Mouse (Mus musculus): ENCODE measurements around the gene Slc38a1.

Gene Slc38a1

DNA sequence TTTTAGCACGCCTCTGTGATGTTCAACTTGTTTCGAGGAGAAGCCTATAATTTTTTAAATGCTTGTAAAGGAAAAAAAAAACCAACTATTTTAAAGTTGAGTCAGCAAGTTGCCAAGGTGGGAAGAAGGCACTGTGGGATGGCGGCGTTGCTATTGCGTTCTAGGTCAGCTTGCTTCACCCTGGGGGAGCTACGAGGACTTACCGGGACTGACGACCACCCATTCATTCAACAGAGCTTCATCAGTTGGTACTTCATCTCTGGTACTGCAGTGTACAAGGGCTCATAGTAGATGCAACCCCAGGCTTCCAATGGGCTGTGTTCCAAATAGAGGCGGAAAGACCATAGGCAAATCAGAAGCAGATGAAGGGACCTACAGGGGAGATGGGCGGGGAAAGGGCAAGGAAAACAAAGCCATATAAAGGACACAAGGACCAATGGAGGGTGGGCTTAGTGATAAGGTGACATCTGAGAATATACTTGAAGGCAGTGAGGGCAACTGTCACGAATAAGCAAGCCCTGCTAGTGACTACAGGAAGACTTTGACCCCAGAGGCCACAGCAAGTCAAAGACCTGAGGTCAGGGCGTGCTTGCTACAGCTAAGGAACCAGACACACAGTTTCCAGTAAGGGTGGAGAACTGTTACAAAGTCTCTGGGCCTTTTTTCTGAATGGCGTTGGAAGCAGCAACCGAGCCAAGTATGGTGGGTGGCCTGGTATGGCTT is 82.0 kb downstream of the Slc38a1 start:
- TF ChIP-seq GATA4 (IDR thresholded peaks at IDR 0.05; ENCODE audit: insufficient replicate concordance, low read length): no peak

DNA sequence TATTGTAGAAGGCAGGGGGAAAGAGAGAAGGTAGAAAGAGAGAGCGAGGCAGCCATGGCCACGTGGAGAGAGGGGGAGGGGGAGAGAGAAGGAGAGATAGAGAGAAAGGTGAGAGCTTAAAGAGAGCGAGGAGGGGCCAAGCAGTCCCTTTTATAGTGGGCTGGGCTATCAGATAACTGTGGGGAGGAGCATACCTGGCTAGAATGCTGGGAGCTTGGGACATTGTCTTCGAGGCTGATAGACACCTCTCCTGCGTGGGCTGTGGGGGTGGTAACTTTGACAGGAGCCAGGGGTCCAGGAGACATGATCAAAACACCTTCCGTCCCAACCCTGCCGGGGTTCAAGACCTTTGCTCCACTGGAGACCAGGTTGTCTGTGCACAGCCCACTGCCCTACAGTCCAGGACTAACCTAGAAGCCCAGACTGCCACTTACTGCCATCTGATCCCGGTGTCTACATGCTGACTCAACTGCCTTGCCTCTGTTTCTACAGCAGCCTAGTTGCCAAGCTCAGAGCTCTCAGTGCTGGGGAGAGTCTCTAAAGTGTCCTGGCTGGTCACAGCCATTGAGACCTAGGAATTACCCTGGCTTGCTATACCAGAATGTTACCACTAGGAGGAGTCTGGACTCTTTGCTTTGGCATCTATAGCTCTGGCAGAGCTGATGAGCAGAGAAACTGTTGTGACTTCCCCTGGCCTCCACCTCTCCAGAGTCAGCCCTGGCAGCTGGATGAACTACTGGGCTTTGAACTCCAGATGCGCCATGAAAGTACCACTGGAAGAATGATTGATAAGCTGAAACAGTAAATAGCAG is 90.9 kb downstream of the Slc38a1 start:
- no peak for TF ChIP-seq GATA4 (IDR thresholded peaks at IDR 0.05; ENCODE audit: insufficient replicate concordance, low read length)

DNA sequence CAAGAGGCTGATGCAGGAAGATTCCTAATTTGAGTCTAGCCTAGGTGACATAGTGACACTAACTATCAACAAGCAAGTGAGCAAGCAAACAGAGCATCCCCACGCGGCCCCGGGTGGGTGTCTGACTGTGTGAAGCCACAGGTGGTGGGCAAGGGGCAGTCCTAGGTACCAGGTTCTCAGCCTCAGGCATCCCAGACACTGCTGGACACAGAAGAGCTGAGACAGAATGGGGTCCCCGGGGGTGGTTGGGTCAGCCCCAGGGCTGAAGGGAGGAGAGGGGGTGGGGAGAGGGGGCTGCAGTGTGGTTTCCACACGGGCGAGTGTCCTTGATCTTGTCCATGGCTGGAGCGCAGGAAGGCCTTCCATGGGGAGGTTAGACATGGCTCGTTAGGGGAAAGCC is 91.6 kb downstream of the Slc38a1 start:
- no peak for TF ChIP-seq GATA4 (IDR thresholded peaks at IDR 0.05; ENCODE audit: insufficient replicate concordance, low read length)

DNA sequence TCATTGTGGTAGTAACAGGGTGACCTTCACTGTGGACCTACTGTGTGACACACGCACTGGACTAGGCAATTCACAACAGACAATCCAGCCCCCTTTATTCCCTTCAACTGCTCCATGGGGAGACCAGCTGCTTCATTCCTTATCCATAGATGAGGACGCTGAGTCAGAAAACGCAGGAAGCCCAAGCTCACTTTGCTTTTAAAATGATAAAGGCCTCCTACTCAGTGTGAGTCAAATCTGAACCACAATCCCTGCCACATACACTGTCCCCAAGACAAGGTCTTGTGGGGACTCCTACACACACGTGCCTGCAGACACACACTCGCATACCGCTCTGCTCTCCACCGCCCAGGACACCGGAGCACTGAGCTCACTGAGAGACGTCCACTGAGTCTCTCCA is 94.3 kb downstream of the Slc38a1 start:
- no peak for TF ChIP-seq GATA4 (IDR thresholded peaks at IDR 0.05; ENCODE audit: insufficient replicate concordance, low read length)

DNA sequence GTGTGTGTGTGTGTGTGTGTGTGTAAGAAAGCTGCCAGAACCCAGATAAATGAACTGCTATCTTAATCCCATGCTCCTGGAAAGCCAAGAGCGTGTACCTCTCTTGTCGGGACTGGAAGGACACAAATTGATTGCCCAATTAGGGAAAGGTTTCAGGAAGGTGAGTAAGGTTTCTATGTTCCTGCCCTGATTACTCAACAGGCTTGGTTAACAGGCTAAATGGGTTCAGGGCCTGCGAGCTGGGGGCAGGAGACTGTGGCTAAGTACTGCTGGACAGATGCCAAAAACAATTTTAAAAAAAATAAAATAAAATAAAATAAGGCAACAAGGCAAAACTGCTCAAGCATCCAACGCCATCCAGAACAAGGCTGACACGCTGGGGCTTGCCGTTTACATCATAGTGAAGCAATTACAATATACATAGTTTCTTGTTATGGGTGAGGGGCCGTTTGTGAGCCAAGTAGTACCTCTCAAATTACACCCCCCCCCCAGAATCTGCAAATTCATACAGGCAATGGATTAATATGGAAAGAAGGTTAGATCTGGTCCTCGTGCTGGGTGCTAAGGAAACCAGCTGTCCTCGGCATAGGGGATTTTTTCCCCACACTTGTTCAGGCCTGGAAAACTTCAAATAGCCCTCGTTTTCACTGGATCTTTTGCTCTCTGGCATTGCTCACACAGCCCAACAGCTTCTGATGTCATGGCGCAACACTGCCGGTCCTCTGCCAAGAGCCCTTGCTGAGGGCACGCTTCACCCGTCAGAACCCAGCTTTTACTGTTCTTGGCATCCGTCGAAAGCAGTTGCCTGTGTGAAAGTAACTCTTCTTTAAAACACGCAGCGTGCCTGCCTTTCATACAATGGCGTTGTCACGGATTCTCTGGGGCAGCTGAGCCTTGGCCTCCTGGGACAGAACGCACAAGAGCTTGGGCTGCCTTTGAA is 95.2 kb downstream of the Slc38a1 start:
- no peak for TF ChIP-seq GATA4 (IDR thresholded peaks at IDR 0.05; ENCODE audit: insufficient replicate concordance, low read length)

DNA sequence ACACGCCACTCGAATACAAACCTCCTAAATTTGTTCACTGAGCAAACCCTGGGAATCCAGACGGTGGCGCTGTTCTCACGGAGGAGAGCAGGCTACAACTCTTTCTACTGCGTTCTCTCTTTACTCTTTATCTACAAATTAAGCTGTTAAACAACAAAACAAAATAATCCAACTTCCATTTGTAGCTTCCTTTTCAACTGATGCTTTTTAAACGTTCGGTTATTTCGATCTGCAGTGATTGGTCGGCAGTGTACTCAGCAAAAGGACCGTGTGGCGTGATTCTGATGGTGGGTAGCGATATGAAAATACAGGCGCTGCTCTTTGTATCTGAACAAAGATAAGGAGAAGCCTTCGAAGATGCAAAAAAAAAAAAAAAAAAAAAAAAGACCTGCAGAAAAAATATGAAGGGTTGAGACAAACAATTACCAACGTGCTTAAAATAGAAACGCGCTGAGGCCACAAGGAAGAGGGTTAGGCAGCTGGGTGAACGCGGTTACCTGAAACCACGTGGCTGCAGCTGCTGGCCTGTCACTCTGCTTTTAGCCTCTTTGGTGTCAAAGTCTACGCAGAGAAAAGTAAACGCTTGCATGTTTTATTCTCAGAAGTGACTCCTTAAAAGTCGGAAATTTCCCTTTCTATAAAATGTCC is 99.4 kb downstream of the Slc38a1 start:
- TF ChIP-seq GATA4 (IDR thresholded peaks at IDR 0.05; ENCODE audit: insufficient replicate concordance, low read length): 0 out of 2 replicates have a peak, but pooled peaks have one; percentile 46

DNA sequence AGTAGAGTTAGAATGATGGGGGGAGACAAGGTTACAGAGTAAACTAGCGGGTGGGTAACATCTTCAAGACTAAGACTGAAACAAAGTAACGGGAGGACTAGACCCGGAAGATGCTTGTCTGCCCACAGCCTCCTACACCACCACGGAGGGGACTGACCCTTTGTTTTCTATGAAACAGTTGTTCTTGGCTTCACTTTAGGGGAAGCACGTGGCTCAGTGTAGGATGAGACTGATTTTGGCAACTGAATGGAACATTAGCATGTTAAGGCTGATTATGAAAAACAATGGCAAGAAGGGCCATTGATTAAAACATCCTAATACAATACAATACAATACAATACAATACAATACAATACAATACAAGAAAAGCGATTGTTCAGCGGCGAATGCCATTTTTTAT is 100.6 kb downstream of the Slc38a1 start:
- TF ChIP-seq GATA4 (IDR thresholded peaks at IDR 0.05; ENCODE audit: insufficient replicate concordance, low read length): no peak

DNA sequence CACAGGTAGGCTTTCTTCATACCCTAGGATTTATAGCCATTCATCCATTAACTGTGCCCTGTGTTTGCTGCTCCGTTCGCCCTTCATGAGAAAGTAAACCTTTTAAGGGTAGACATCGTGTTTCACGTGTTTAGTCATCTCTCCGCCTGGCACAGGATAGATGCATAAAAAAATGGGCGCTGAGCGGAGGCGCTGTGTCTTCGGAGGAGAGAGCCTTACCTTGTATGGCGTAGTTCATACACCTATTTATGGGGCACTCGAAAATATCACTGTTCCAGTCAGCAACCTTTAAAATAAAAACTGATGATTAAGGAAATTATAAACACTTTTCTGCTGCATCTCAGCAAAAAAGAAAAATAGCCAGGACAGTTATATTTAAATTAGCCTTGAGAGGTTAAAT is 105.4 kb downstream of the Slc38a1 start:
- TF ChIP-seq GATA4 (IDR thresholded peaks at IDR 0.05; ENCODE audit: insufficient replicate concordance, low read length): no peak

DNA sequence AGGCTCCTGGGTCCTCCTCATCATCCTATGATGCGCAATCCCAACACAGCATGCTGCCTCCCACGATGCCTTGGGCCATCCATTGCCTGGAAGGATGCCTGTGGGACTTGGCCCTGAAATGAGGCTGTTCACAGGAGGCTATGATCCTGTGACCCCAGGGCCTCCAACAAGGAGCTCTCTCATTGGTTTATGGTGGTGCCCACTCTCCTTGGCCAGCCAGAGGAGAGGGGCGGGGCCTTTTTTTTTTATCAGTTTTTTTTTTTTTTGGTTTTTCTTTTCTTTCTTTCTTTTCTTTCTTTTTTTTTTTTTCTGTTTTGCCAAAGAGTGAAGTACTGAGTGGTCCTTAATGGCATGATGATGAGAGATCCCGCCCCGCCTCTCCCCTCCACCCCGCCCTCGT is 106.3 kb downstream of the Slc38a1 start:
- no peak for TF ChIP-seq GATA4 (IDR thresholded peaks at IDR 0.05; ENCODE audit: insufficient replicate concordance, low read length)

DNA sequence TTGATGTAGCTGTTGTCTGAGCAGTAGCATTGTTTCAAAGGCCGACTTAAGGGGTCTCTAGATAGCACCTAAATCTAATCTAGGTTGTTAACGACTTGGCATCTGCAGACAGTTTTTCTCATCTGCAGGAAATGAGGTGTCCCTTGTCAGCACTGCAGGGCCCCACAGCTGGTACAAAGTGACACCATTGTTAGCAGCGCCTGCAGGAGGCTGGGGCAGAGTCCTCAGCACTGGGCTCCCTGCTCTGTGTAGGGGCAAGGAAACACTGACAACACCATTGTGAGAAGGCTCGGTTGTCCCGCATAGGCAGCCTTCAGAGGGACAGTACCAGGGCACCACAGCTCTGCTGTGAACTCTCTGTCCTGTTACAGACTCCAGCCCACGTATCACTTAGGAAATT is 115.0 kb downstream of the Slc38a1 start:
- TF ChIP-seq GATA4 (IDR thresholded peaks at IDR 0.05; ENCODE audit: insufficient replicate concordance, low read length): no peak

DNA sequence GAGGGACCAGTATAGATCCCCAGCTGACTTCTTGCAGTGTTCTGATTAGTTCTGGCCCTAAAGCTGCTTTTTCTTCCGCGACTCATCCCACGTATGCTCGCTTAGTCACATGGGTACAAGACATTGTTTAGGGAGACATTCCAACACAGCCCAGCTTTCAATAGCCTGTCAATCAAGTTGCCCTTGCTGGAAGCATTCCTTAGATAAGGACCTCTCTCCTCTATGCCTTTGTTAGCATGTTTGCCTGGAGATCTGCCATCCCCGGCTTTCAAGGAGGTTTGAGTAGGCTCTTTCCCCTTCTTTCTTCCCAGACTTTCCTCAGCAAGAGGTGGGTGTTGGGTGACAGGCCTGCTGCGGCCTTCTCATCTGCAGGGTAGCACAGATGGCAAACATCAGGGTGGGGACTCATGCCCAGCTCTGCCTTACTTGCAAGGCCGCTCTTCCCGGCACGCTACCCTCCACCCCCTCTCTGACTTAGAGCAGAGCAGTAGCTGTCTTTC is 118.4 kb downstream of the Slc38a1 start:
- TF ChIP-seq GATA4 (IDR thresholded peaks at IDR 0.05; ENCODE audit: insufficient replicate concordance, low read length): no peak

Data from liver, adult (tissue).